Mouse (Mus musculus) hindbrain, embryonic 13.5 days (tissue): ENCODE results near the gene Lalba. TPM values are rescaled to one million over a fixed set of nuclear protein-coding genes. Genes with fewer than 3 reads are reported as not detected.

Experiments
- microRNA-seq: library from miRNA; unstranded; fragments of <30 nt; microRNA quantifications from one replicate; pipeline ENCODE4, GENCODE M21; 2016
- polyA plus RNA-seq: library from polyadenylated mRNA; unstranded; fragments of >200 nt; fragmentation: Nextera tagmentation; extraction: Ambion mirVana; gene quantifications from 2 replicates; pipeline ENCODE4 v1.2.1, GENCODE M21; 2015

Gene Lalba
- polyA plus RNA-seq, 1 experiment from 2014 or later: not detected

Small RNA genes within 50 kb of the gene (microRNA-seq; reads per million reads assigned to microRNA genes)
- 0.70 reads per million for gene Mir1291

Other genes with a start within 250 kb of the Lalba start
- not detected in 2 replicates for gene Olfr286, start 248.3 kb downstream of the Lalba start, polyA plus RNA-seq
- gene H1fnt, start 225.4 kb downstream of the Lalba start, polyA plus RNA-seq: not detected in 2 replicates
- gene Zfp641, start 186.6 kb downstream of the Lalba start, polyA plus RNA-seq: 5.9 and 7.3 TPM in 2 replicates
- not detected in 2 replicates for gene Olfr285, start 165.4 kb downstream of the Lalba start, polyA plus RNA-seq
- gene Olfr284, start 141.7 kb downstream of the Lalba start, polyA plus RNA-seq: not detected in 2 replicates
- gene Olfr283, start 101.8 kb downstream of the Lalba start, polyA plus RNA-seq: not detected in 2 replicates
- gene Olfr282, start 51.5 kb downstream of the Lalba start, polyA plus RNA-seq: not detected in 2 replicates
- not detected in 2 replicates for gene Olfr281, start 30.1 kb downstream of the Lalba start, polyA plus RNA-seq
- not detected in 2 replicates for gene OR5BS1P, start 12.8 kb downstream of the Lalba start, polyA plus RNA-seq
- not detected in 2 replicates for gene Olfr279, start 9.7 kb upstream of the Lalba start, polyA plus RNA-seq
- gene Kansl2, start 51.5 kb upstream of the Lalba start, polyA plus RNA-seq: 131 and 132 TPM in 2 replicates
- gene Ccnt1, start 88.2 kb upstream of the Lalba start, polyA plus RNA-seq: 69.7 and 77.0 TPM in 2 replicates
- 0.39 TPM in 1 of 2 replicates, not detected in the other for gene 4930415O20Rik, start 88.3 kb upstream of the Lalba start, polyA plus RNA-seq
- 10.1 and 11.7 TPM in 2 replicates for gene Adcy6, start 127.4 kb upstream of the Lalba start, polyA plus RNA-seq
- 124 and 135 TPM in 2 replicates for gene Cacnb3, start 148.1 kb upstream of the Lalba start, polyA plus RNA-seq
- gene Ddx23, start 180.2 kb upstream of the Lalba start, polyA plus RNA-seq: 27.5 and 28.0 TPM in 2 replicates
- 7.3 and 7.4 TPM in 2 replicates for gene Rnd1, start 194.7 kb upstream of the Lalba start, polyA plus RNA-seq
- gene Ccdc65, start 225.5 kb upstream of the Lalba start, polyA plus RNA-seq: 3.6 and 4.3 TPM in 2 replicates
- gene Fkbp11, start 245.5 kb upstream of the Lalba start, polyA plus RNA-seq: 5.1 and 6.6 TPM in 2 replicates